Mouse (Mus musculus) thymus, adult 2 months (tissue): ENCODE results near the gene Gm45213.

ENCODE experiments used
- CTCF ChIP-seq: fragments of 200-500 bp; IDR thresholded peaks from 2 replicates; pipeline ENCODE4 v1.5.1; 2012; ENCODE audit warnings: mild to moderate bottlenecking, control low read depth, low read length, moderate library complexity, borderline replicate concordance; ENCODE audit not compliant: control insufficient read depth, poor library complexity, insufficient read depth; ENCODE audit errors: extremely low read depth
- POLR2A ChIP-seq: fragments of 200-500 bp; IDR thresholded peaks from 2 replicates; pipeline ENCODE4 v1.6.1; 2012; ENCODE audit warnings: mild to moderate bottlenecking, low read length, control low read depth, moderate library complexity; ENCODE audit not compliant: control insufficient read depth, poor library complexity, insufficient read depth; ENCODE audit errors: extremely low read depth

DNA sequence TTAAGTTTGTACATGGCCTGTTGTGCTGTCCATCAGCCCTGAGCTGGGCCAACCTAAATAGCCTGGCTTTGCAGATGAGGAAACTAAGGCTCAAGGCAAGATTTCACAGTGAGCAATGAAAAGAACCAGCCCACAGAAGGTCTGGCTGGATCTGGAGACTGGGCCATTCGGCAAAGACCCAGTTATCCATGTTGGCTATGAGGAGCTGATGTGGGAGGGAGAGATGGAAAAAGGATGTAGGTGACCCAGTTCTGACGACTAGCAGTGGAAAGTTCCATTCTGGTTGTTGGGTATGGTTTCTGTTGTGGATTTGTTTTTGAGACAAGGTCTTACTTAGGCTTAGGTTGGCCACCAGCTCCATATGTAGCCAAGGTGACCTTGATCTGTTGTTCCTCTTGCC lies 44.7 kb downstream of the Gm45213 start:
- TF ChIP-seq POLR2A (no peak), CTCF (no peak)
